Mouse (Mus musculus) embryonic fibroblast, embryonic 13.5 days (primary cell): ENCODE results near the gene Gabbr2.

Source experiments
- CTCF ChIP-seq: IDR thresholded peaks from 2 replicates; pipeline ENCODE4 v1.5.1; 2011; ENCODE audit warnings: mild to moderate bottlenecking, control low read depth, low read length, moderate library complexity, borderline replicate concordance; ENCODE audit not compliant: insufficient read depth
- POLR2A ChIP-seq: IDR thresholded peaks from 2 replicates; pipeline ENCODE4 v1.6.1; 2011; ENCODE audit warnings: low read depth, mild to moderate bottlenecking, control low read depth, low read length, moderate library complexity

DNA sequence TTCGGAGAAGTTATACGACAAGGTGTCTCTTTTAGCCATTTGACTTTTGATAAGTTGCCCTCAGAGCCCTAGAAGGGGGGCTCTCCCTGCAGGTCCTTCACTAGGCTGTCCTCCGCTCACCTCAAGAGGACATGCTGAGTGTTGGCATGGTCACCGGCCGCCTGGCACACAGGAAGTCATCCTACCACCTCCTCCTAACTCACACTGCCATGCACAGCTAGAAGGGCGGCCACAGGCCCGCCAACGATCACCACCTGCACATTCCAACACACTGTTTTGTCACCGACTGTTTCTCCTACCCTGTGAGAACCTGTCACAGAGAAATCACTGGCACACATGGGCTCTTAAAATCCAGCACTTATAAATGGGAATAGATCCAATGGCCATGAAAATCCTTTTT lies 108.1 kb downstream of the Gabbr2 start:
- TF ChIP-seq CTCF (no peak), POLR2A (no peak)
